Mouse (Mus musculus) myocyte (in vitro differentiated cells): ENCODE data around the gene Sumo2. TPM values are rescaled to one million over a fixed set of nuclear protein-coding genes. Genes with fewer than 3 reads are reported as not detected.
"Not testable (repeated sequence)": the region's sequence is repeated elsewhere in the genome, so short reads cannot be mapped to it uniquely, and the experiment has no call there.

Experiments
- H3K27me3 ChIP-seq: one replicate; pipeline ENCODE4 v1.6.1; 2011; ENCODE audit not compliant: control insufficient read depth, insufficient read depth, insufficient read length
- H3K36me3 ChIP-seq: one replicate; pipeline ENCODE4 v1.6.1; 2011; ENCODE audit not compliant: control insufficient read depth, insufficient read depth
- H3K4me2 ChIP-seq: one replicate; pipeline ENCODE4 v1.6.1; 2011; ENCODE audit warnings: low read depth, control low read depth
- H3K4me3 ChIP-seq: one replicate; pipeline ENCODE4 v1.5.1; 2011; ENCODE audit warnings: mild to moderate bottlenecking, control low read depth, moderate library complexity
- H3K79me2 ChIP-seq: one replicate; pipeline ENCODE4 v1.6.1; 2011; ENCODE audit not compliant: control insufficient read depth, insufficient read depth
- H3ac ChIP-seq: one replicate; pipeline ENCODE4 v1.6.1; 2011; ENCODE audit not compliant: control insufficient read depth, insufficient read length
- CEBPB ChIP-seq: IDR thresholded peaks from 2 replicates; pipeline ENCODE4 v1.6.1; 2011; ENCODE audit warnings: mild to moderate bottlenecking, moderate library complexity; ENCODE audit not compliant: poor library complexity, insufficient read depth, severe bottlenecking
- E2F4 ChIP-seq: IDR thresholded peaks from one replicate; pipeline ENCODE4 v1.6.1; 2011; ENCODE audit warnings: mild to moderate bottlenecking, control low read depth, moderate library complexity; ENCODE audit not compliant: insufficient read depth
- MAX ChIP-seq: IDR thresholded peaks from one replicate; pipeline ENCODE4 v1.6.1; 2011; ENCODE audit warnings: low read depth, mild to moderate bottlenecking, control low read depth
- MYOD1 ChIP-seq, 3 experiments: IDR thresholded peaks; one replicate each; pipeline ENCODE4 v1.6.1; 2011; ENCODE audit warnings: control low read depth in 2 of 3, low read depth in 2 of 3, mild to moderate bottlenecking in 2 of 3, moderate library complexity in 1 of 3; ENCODE audit not compliant: insufficient read length in 2 of 3, control insufficient read depth in 1 of 3
- MYOG ChIP-seq, 3 experiments: IDR thresholded peaks; one replicate each; pipeline ENCODE4 v1.6.1; 2011; ENCODE audit warnings: control low read depth in 2 of 3, low read depth in 2 of 3, mild to moderate bottlenecking in 2 of 3; ENCODE audit not compliant: insufficient read length in 2 of 3, control insufficient read depth in 1 of 3, insufficient read depth in 1 of 3
- POLR2A ChIP-seq: IDR thresholded peaks from one replicate; pipeline ENCODE4 v1.6.1; 2011; ENCODE audit warnings: low read depth, mild to moderate bottlenecking, control low read depth, moderate library complexity; ENCODE audit not compliant: insufficient read length
- POLR2AphosphoS2 ChIP-seq: IDR thresholded peaks from one replicate; pipeline ENCODE4 v1.6.1; 2011; ENCODE audit warnings: low read depth, control low read depth; ENCODE audit not compliant: insufficient read length
- REST ChIP-seq: IDR thresholded peaks from one replicate; pipeline ENCODE4 v1.6.1; 2011; ENCODE audit warnings: mild to moderate bottlenecking, control low read depth, moderate library complexity; ENCODE audit not compliant: insufficient read depth, insufficient read length
- SRF ChIP-seq: IDR thresholded peaks from one replicate; pipeline ENCODE4 v1.6.1; 2011; ENCODE audit warnings: low read depth; ENCODE audit not compliant: control insufficient read depth, insufficient read length
- TCF12 ChIP-seq: IDR thresholded peaks from one replicate; pipeline ENCODE4 v1.6.1; 2011; ENCODE audit warnings: mild to moderate bottlenecking, control low read depth; ENCODE audit not compliant: poor library complexity, insufficient read depth, severe bottlenecking
- TCF3 ChIP-seq: IDR thresholded peaks from one replicate; pipeline ENCODE4 v1.6.1; 2011; ENCODE audit warnings: low read depth, control low read depth; ENCODE audit not compliant: insufficient read length
- USF1 ChIP-seq: IDR thresholded peaks from one replicate; pipeline ENCODE4 v1.6.1; 2011; ENCODE audit warnings: low read depth, mild to moderate bottlenecking, control low read depth, moderate library complexity
- polyA plus RNA-seq: library from polyadenylated mRNA; unstranded; fragments of >200 nt; fragmentation: generic; extraction: Trizol; gene quantifications from one replicate; pipeline ENCODE4 v1.2.1, GENCODE M21; 2012; ENCODE audit warnings: missing spikeins

Gene Sumo2
- polyA plus RNA-seq, 1 experiment: 176 TPM

- no peaks in the 10 kb centered on the region for H3K27me3 ChIP-seq
- no peaks in the 10 kb centered on the region for H3K36me3 ChIP-seq
- H3ac ChIP-seq: no peak overlapping the region
- no peaks in the 10 kb centered on the region for H3K79me2 ChIP-seq
- H3K4me3 ChIP-seq: no peak overlapping the region
- TF ChIP-seq E2F4 (no peak), CEBPB (peak; percentile 84)
- H3K4me2 ChIP-seq: peak overlapping the region; percentile 16
These were observed 7.5 kb upstream of the Sumo2 start for GRCm38 (mm10) chr11:115543571-115543970.

- Histone ChIP-seq H3K4me2 (no peak overlapping the region), H3K4me3 (no peak overlapping the region), H3K79me2 (peaks cover 24% of the 10 kb centered on the region), H3K27me3 (no peaks in the 10 kb centered on the region), H3ac (no peak overlapping the region), H3K36me3 (peaks cover 14% of the 10 kb centered on the region)
- TF ChIP-seq USF1 (no peak), CEBPB (no peak)
These were observed 2.0 kb upstream of the Sumo2 start for GRCm38 (mm10) chr11:115538045-115538444.

DNA sequence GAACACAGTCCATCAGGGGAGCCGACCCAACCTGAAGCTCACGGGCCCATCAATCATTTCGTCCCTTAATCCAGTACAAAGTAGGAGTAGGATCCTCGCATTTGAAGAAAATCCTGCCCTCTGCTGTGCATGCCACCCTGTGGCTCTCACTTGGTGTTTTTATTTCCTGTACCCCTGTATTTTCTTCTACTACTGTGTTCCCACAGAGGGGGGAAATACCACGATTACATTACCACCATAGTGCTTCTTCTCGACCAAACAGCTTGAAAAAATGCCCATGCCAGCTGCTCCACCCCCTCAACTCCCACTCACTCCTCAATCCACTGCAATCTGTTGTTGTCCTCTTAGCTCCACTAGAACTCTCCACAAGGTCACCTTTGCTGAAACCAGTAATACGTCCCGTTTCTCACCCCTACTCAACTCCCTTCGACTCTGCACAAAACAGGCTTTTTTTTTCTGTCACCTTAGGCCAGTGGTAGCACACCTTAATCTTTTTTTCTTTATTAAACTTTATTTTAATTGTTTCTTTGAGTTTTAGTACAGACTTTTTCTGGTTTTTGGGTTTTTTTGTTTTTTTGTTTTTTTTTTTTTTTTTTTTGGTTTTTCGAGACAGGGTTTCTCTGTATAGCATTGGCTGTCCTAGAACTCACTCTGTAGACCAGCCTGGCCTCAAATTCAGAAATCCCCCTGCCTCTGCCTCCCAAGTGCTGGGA lies 936 bp upstream of the Sumo2 start:
- peaks cover 20% of the 10 kb centered on the region for H3K36me3 ChIP-seq
- peak overlapping the region; percentile 76 for H3K4me2 ChIP-seq
- no peaks in the 10 kb centered on the region for H3K27me3 ChIP-seq
- H3K4me3 ChIP-seq: peak overlapping the region; percentile 69
- H3K79me2 ChIP-seq: peaks cover 34% of the 10 kb centered on the region
- TF ChIP-seq REST (no peak), MYOG (IDR thresholded peaks at IDR 0.05; ENCODE audit: control insufficient read depth in 1 of 3, insufficient read depth in 1 of 3, insufficient read length in 2 of 3, low read depth in 2 of 3) (no peak), POLR2A (no peak), MYOD1 (IDR thresholded peaks at IDR 0.05; ENCODE audit: control insufficient read depth in 1 of 3, insufficient read length in 2 of 3, low read depth in 2 of 3) (no peak), USF1 (no peak), CEBPB (no peak), POLR2AphosphoS2 (no peak), MAX (no peak), TCF3 (no peak), E2F4 (no peak), SRF (no peak), TCF12 (no peak)
- no peak overlapping the region for H3ac ChIP-seq

- TF ChIP-seq POLR2AphosphoS2 (peak; percentile 22), TCF12 (no peak), E2F4 (no peak)
- Histone ChIP-seq H3K79me2 (peaks cover 47% of the 10 kb centered on the region), H3K36me3 (peaks cover 26% of the 10 kb centered on the region), H3ac (peak overlapping the region; percentile 97), H3K27me3 (no peaks in the 10 kb centered on the region), H3K4me2 (peak overlapping the region; percentile 99), H3K4me3 (peak overlapping the region; percentile 69)
These were observed 557 bp downstream of the Sumo2 start for GRCm38 (mm10) chr11:115535401-115536037.

DNA sequence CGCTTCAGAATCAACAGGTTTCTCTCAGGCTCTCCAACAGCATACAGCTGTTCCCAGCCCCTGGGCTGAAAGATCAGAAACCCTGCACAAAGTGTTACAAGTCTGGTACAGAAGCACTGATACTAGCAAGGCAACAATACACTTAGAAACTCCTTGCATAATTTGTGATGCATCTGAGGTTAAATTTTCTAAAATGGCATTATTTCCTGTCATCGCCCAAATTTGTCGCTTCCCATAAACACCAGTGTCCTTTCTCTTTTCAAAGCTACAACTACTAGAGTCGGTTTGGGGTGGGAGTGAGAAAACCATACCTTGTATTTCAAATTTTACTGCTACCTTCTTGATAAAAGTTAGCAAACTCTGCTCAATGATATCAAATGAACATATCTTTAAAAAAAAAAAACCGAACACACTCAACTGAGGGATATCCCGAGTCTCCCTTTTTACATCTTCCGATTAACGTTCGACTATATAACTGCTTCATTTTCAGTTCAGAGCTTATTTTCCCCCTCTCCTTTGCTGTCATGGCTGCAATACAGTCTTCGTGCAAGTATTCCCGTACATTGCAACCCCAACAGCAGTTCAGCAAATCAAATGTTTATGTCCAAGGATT lies 1.2 kb downstream of the Sumo2 start:
- Histone ChIP-seq H3ac (peak overlapping the region; percentile 97), H3K4me2 (peak overlapping the region; percentile 99), H3K27me3 (no peaks in the 10 kb centered on the region), H3K79me2 (peaks cover 54% of the 10 kb centered on the region), H3K4me3 (peak overlapping the region; percentile 69), H3K36me3 (peaks cover 30% of the 10 kb centered on the region)
- TF ChIP-seq MYOD1 (IDR thresholded peaks at IDR 0.05; ENCODE audit: control insufficient read depth in 1 of 3, insufficient read length in 2 of 3, low read depth in 2 of 3) (no peak), TCF12 (no peak), POLR2A (no peak), MYOG (IDR thresholded peaks at IDR 0.05; ENCODE audit: control insufficient read depth in 1 of 3, insufficient read depth in 1 of 3, insufficient read length in 2 of 3, low read depth in 2 of 3) (no peak), USF1 (no peak), SRF (no peak), REST (no peak), E2F4 (no peak), TCF3 (no peak)

DNA sequence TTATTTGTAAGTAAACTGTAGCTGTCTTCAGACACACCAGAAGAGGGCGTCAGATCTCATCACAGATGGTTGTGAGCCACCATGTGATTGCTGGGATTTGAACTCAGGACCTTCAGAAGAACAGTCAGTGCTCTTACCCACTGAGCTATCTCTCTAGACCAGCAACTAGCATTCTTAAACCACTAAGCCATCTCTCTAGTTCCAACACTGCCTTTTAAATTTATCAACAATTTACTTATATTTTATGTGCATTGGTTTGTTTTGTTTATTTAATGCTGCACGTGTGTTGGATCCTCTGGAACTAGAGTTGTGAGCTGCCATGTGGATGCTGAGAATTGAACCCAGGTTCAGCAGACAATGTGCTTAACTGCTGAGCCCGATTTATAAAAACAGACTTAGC lies 9.6 kb downstream of the Sumo2 start:
- peaks cover 59% of the 10 kb centered on the region for H3K36me3 ChIP-seq

More for the DNA sequence above, 9.6 kb downstream of the Sumo2 start:
- H3K79me2 ChIP-seq: peaks cover 62% of the 10 kb centered on the region
- H3K27me3 ChIP-seq, H3ac ChIP-seq, H3K4me3 ChIP-seq, H3K4me2 ChIP-seq: not testable (repeated sequence)
